Mouse (Mus musculus): ENCODE measurements around the gene Cab39l. TPM values are rescaled to one million over a fixed set of nuclear protein-coding genes. Genes with fewer than 3 reads are reported as not detected.

The Cab39l gene
- polyA plus RNA-seq, 1 experiment from 2014 or later: 28.6 TPM

GRCm38 (mm10) chr14:59630096-59630495 lies 189.3 kb downstream of the Cab39l start:
- H3K4me3 ChIP-seq: no peak overlapping the region
- H3K27ac ChIP-seq (ENCODE audit: poor library complexity, severe bottlenecking): no peak overlapping the region
- H3K9ac ChIP-seq: no peak overlapping the region
- no peak for ATAC-seq (ENCODE audit: insufficient number of reproducible peaks, low FRiP score)
- no peaks in the 10 kb centered on the region for H3K9me3 ChIP-seq (replicated peaks)
- H3K27me3 ChIP-seq (replicated peaks): no peaks in the 10 kb centered on the region
- H3K4me1 ChIP-seq (replicated peaks): peaks cover 10% of the 10 kb centered on the region
- WGBS: 86% methylated on average over 9 of the region's 9 CpGs
- H3K36me3 ChIP-seq: peaks cover 18% of the 10 kb centered on the region
- peak overlapping the region; percentile 34; the same call in 1 of the 2 replicates for H3K4me2 ChIP-seq

- 73% methylated on average over 6 of the region's 6 CpGs for WGBS
- ATAC-seq (ENCODE audit: insufficient number of reproducible peaks, low FRiP score): no peak
Measured at GRCm38 (mm10) chr14:59632067-59632466, 191.3 kb downstream of the Cab39l start.

GRCm38 (mm10) chr14:59633295-59633898 lies 192.6 kb downstream of the Cab39l start:
- Histone ChIP-seq H3K9ac (no peak overlapping the region), H3K4me2 (no peak overlapping the region), H3K4me1 (replicated peaks) (no peaks in the 10 kb centered on the region), H3K9me3 (replicated peaks) (no peaks in the 10 kb centered on the region), H3K27me3 (replicated peaks) (no peaks in the 10 kb centered on the region), H3K4me3 (no peak overlapping the region), H3K36me3 (peaks cover 18% of the 10 kb centered on the region), H3K27ac (ENCODE audit: poor library complexity, severe bottlenecking) (no peak overlapping the region)
- 69% methylated on average over 5 of the region's 5 CpGs for WGBS
- no peak for ATAC-seq (ENCODE audit: insufficient number of reproducible peaks, low FRiP score)

More at GRCm38 (mm10) chr14:59632067-59632466, 191.3 kb downstream of the Cab39l start:
- Histone ChIP-seq H3K9ac (no peak overlapping the region), H3K27ac (ENCODE audit: poor library complexity, severe bottlenecking) (no peak overlapping the region), H3K4me3 (no peak overlapping the region), H3K4me1 (replicated peaks) (peaks cover 4% of the 10 kb centered on the region), H3K4me2 (no peak overlapping the region), H3K36me3 (peaks cover 18% of the 10 kb centered on the region), H3K9me3 (replicated peaks) (no peaks in the 10 kb centered on the region), H3K27me3 (replicated peaks) (no peaks in the 10 kb centered on the region)

GRCm38 (mm10) chr14:59633988-59634387 lies 193.2 kb downstream of the Cab39l start:
- Histone ChIP-seq H3K4me1 (replicated peaks) (no peaks in the 10 kb centered on the region), H3K4me2 (no peak overlapping the region), H3K36me3 (peaks cover 18% of the 10 kb centered on the region), H3K9ac (no peak overlapping the region), H3K9me3 (replicated peaks) (no peaks in the 10 kb centered on the region), H3K27ac (ENCODE audit: poor library complexity, severe bottlenecking) (no peak overlapping the region), H3K27me3 (replicated peaks) (no peaks in the 10 kb centered on the region), H3K4me3 (no peak overlapping the region)
- WGBS: 73% methylated on average over 9 of the region's 9 CpGs
- ATAC-seq (ENCODE audit: insufficient number of reproducible peaks, low FRiP score): no peak

Other genes starting within 250 kb of the Cab39l start
- 33.3 TPM in 2 replicates for gene Rcbtb1, start 239.8 kb upstream of the Cab39l start, polyA plus RNA-seq (2016; fragmentation: Nextera tagmentation; extraction: Ambion mirVana)
- gene Gm6904, start 180.8 kb upstream of the Cab39l start, polyA plus RNA-seq (2016; fragmentation: Nextera tagmentation; extraction: Ambion mirVana): 0.36 TPM in 1 of 2 replicates, not detected in the other
- gene Phf11a, start 143.4 kb upstream of the Cab39l start, polyA plus RNA-seq (2016; fragmentation: Nextera tagmentation; extraction: Ambion mirVana): 0.15 TPM in 1 of 2 replicates, not detected in the other
- gene Phf11b, start 99.6 kb upstream of the Cab39l start, polyA plus RNA-seq (2016; fragmentation: Nextera tagmentation; extraction: Ambion mirVana): 0.33 and 0.45 TPM in 2 replicates
- 0.78 and 0.99 TPM in 2 replicates for gene Phf11d, start 75.5 kb upstream of the Cab39l start, polyA plus RNA-seq (2016; fragmentation: Nextera tagmentation; extraction: Ambion mirVana)
- gene Phf11c, start 45.6 kb upstream of the Cab39l start, polyA plus RNA-seq (2016; fragmentation: Nextera tagmentation; extraction: Ambion mirVana): 0.43 and 0.46 TPM in 2 replicates
- gene Setdb2, start 88 bp upstream of the Cab39l start, polyA plus RNA-seq (2016; fragmentation: Nextera tagmentation; extraction: Ambion mirVana): 7.4 and 9.0 TPM in 2 replicates
- 29.3 and 33.0 TPM in 2 replicates for gene Cdadc1, start 157.0 kb downstream of the Cab39l start, polyA plus RNA-seq (2016; fragmentation: Nextera tagmentation; extraction: Ambion mirVana)
- 31.8 and 32.7 TPM in 2 replicates for gene Shisa2, start 184.3 kb downstream of the Cab39l start, polyA plus RNA-seq (2016; fragmentation: Nextera tagmentation; extraction: Ambion mirVana)